Mouse (Mus musculus) hematopoietic stem cell, adult 5-6 weeks (primary cell): ENCODE results near the gene Fam171a2. TPM values are rescaled to one million over a fixed set of nuclear protein-coding genes. Genes with fewer than 3 reads are reported as not detected.

Experiments used
- ATAC-seq, 2 experiments: fragments of 125-278 bp in 1 of 2; replicated peaks in 1 of 2; 2 replicates each; pipeline ENCODE4 v1.8.0; 2016 to 2017; ENCODE audit warnings: inconsistent platforms in 2 of 2, mild to moderate bottlenecking in 2 of 2, moderate number of reproducible peaks in 2 of 2, low read depth in 1 of 2, moderate TSS enrichment in 1 of 2; ENCODE audit not compliant: low FRiP score in 2 of 2, poor library complexity in 2 of 2, severe bottlenecking in 2 of 2, insufficient read depth in 1 of 2, low TSS enrichment in 1 of 2
- total RNA-seq: library from RNA; stranded (forward); fragments of 172-1452, 232-1000 nt; gene quantifications from 2 replicates; pipeline ENCODE4 v1.2.3, GENCODE M21; 2017

The Fam171a2 gene
- total RNA-seq, 1 experiment from 2014 or later, result 13.5 TPM

DNA sequence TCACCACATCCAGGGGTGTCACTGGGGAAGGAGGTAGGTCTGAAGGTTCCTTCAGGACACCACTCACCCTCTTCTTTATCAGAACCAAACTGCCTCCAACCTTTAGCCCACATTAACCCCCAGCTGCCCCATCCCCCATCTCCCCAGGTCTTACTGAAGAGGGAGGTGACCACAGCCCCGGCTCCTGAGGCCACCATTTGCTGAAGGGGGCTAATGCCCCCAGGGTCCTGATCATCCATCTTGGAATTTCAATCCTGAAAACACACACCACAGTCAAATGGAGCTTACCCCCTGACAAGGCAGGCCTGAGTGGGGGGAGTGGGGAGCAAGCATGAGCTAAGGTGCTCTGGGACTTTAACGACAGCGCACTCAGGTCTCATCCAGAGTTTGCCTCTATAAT, 41.1 kb downstream of the Fam171a2 start:
- ATAC-seq, result no peak

- no peak for ATAC-seq
These were observed 41.8 kb downstream of the Fam171a2 start for GRCm38 (mm10) chr11:102405544-102406285.

- ATAC-seq, result no peak
These were observed 43.1 kb downstream of the Fam171a2 start for GRCm38 (mm10) chr11:102404161-102405010.

- ATAC-seq, result no peak
These were observed 43.8 kb downstream of the Fam171a2 start for GRCm38 (mm10) chr11:102403657-102404056.

DNA sequence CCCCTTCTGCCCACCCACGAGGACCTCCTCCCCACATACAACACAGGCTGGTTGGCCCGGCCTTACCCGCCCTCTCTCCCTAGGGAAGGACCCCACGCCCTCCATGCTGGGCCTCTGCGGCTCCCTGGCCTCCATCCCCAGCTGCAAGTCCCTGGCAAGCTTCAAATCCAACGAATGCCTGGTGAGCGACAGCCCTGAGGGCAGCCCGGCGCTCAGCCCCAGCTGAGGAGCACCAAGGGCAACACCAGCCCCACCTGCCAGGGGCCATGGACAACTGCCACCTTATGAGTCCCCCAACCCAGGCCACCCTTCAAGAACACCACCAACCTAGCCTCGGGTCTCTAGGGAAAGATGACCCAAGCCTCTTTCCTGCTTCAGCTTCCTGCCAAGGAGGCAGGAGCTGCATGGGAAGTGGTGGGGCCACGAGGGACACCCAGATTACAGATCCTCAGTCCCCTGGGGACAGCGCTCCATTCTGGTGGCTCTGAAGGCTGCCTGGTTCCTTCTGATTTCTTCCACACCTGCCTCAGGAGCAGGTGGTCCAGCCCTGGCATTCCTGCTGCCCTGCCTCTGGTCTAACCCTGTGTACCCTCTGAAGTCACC, 45.5 kb downstream of the Fam171a2 start:
- ATAC-seq, result no peak

DNA sequence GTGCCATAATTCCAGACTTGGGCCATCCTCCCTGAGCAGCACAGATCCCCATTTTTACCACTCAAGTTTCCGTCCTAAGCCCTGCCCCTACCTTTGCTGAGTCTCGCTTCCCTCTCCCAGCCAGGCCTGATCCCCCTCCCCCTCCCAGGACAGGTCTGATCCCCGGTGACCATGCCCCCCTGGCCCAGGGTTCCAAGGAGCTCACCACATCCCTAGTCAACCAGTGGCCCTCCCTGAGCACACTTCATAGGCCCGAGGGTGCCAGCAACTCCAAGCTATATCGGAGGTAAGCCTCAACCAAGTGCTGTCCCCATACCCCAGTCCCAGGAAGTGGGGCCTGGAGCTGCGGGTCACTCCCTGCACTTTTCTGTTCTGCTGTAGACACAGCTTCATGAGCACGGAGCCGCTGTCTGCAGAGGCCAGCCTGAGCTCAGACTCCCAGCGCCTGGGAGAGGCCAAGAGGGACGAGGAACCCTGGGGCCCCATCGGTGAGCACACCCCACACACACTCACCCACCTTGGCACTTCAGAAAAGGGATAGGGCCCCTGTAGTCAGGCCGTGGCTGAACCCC, 46.9 kb downstream of the Fam171a2 start:
- ATAC-seq, result no peak

- ATAC-seq, result no peak
These were observed 47.8 kb downstream of the Fam171a2 start for GRCm38 (mm10) chr11:102399610-102400072.

- no peak for ATAC-seq
These were observed 48.4 kb downstream of the Fam171a2 start for GRCm38 (mm10) chr11:102399107-102399506.

- ATAC-seq, result no peak
These were observed 49.3 kb downstream of the Fam171a2 start for GRCm38 (mm10) chr11:102398007-102398825.

- no peak for ATAC-seq
These were observed 50.8 kb downstream of the Fam171a2 start for GRCm38 (mm10) chr11:102396671-102397141.

DNA sequence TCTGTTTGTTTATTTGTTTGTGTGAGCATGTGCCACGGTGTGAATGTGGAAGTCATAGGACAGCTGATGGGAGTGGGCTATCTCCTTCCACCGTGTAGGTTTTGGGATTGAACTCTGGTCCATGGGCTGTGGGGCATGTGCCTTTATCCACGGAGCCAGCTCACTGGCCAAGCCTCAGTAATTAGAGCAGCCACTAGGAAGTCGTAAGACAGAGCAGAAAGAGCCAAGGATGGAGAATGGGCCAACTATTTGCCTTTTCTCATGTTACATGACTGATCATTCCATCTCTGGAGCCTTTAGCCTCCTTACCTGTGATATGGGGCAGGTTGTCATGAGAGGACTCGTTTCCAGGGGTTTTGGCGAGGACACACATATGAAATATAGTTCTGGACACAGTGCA, 51.2 kb downstream of the Fam171a2 start:
- no peak for ATAC-seq

DNA sequence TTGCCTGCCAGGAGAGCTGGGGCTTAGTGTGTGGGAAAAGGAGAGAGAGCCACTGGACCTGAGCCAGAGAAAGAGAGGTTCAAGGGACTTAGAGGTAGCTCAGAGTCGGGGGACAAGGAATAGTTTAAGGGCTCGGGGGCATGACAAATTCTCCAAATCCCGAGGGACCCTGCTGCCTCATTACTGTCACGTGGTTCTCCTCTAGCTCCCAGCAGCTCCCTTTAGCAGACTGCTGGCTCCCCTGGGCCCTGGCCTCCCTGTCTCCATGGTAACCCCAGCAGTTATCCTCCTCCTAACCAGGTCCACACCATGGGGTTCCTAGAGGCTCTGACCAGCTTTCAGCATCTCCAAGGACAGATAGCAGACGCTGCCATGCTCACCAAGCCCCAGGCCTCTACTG, 52.2 kb downstream of the Fam171a2 start:
- no peak for ATAC-seq

- ATAC-seq, result no peak
These were observed 52.9 kb downstream of the Fam171a2 start for GRCm38 (mm10) chr11:102394421-102395124.

- ATAC-seq, result no peak
These were observed 53.6 kb downstream of the Fam171a2 start for GRCm38 (mm10) chr11:102393719-102394420.

DNA sequence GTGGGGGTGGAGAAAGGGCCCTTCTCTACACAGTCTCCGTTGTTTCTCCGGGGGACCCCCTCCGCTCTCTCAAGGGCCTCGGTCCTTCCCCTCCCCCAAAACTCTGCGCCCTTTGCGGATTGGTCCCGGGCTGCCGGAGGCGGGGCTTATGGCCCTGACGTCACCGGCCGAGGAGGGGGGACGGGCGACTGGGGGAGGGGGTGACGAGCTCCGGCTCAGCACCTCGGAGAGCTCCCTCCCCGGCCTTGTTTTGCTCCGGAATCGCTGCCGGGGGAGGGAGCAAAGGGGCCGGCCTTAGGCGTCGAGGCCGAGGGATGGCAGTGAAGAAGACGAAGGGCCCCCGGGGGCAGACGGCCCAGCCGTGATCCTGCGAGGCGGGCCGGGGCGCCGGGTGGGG, 54.2 kb downstream of the Fam171a2 start, which contains the start of gene Rundc3a:
Gene Rundc3a (plus strand): TSS at position 166 of the 397 bp plus-strand sequence.
- peak; percentile 35 to 74 for ATAC-seq
